Mouse (Mus musculus): Measurements from ENCODE around the gene AL607142.1. TPM values are rescaled to one million over a fixed set of nuclear protein-coding genes. Genes with fewer than 3 reads are reported as not detected.

AL607142.1 gene
- not detected in 2 replicates for polyA plus RNA-seq (2015; fragmentation: Nextera tagmentation; extraction: Ambion mirVana)

GRCm38 (mm10) chr4:120064696-120065095 lies at the start of gene AL607142.1:
Gene AL607142.1 (plus strand): TSS chr4:120064996.

Other genes starting within 250 kb of the AL607142.1 start
- 0.34 TPM in 1 of 2 replicates, not detected in the other for gene Edn2, start 96.2 kb downstream of the AL607142.1 start, polyA plus RNA-seq (2015; fragmentation: Nextera tagmentation; extraction: Ambion mirVana)
- 0.14 and 0.28 TPM in 2 replicates for gene Foxo6, start 222.4 kb downstream of the AL607142.1 start, polyA plus RNA-seq (2015; fragmentation: Nextera tagmentation; extraction: Ambion mirVana)

All from skeletal muscle tissue, postnatal 0 days (tissue).